In genomic region chr15:82960786-82961561, GRCm38 (mm10) we compare ENCODE assay signal across 9 mouse cellular contexts. TPM values are rescaled to one million over a fixed set of nuclear protein-coding genes. Genes with fewer than 3 reads are reported as not detected.
DNase-seq lines count a peak whose midpoint lies in the region; ATAC-seq lines count a peak whose summit lies in the region.
"Had no signal": no experiment of that assay in that cellular context is flagged by ENCODE, and none has a peak within 500 bp of the region (broad histone marks: within the 10 kb centered on the region; RNA-seq: fewer than 3 reads in every experiment).

No protein-coding gene starts in this region.

- H3K4me3 ChIP-seq in lung, embryonic 15.5 days: peak overlapping the region; percentile 18
- peak overlapping the region; percentile 65 for H3K4me3 ChIP-seq in limb, embryonic 12.5 days (replicated peaks)
- peak overlapping the region; percentile 17 for H3K4me3 ChIP-seq in stomach, embryonic 16.5 days (replicated peaks; ENCODE audit: low read length)

- peaks cover 50% of the 10 kb centered on the region for H3K4me1 ChIP-seq in lung, embryonic 15.5 days
- peaks cover 74% of the 10 kb centered on the region for H3K4me1 ChIP-seq in limb, embryonic 12.5 days (replicated peaks)
- peaks cover 41% of the 10 kb centered on the region for H3K4me1 ChIP-seq in stomach, embryonic 16.5 days (ENCODE audit: control insufficient read depth, insufficient read depth, low read length)

- H3K9me3 ChIP-seq in lung, embryonic 15.5 days: no peaks in the 10 kb centered on the region
- H3K9me3 ChIP-seq in limb, embryonic 12.5 days: no peaks in the 10 kb centered on the region
- H3K9me3 ChIP-seq in stomach, embryonic 16.5 days (replicated peaks; ENCODE audit: control insufficient read depth, low read length): no peaks in the 10 kb centered on the region

- DNase-seq in adrenal gland, postnatal 36 days: peak; percentile 38
- DNase-seq in adrenal gland, adult 8-10 months: no peak
- no peak for DNase-seq in lung, postnatal 4 days
- no peak for DNase-seq in layer of hippocampus, postnatal 10 days (ENCODE audit: low spot score in 2 of 2)
- DNase-seq in spleen, postnatal 4 days (ENCODE audit: low spot score in 2 of 2): no peak
- DNase-seq: adrenal gland, adult 2 months had no signal

- no peak for ATAC-seq in lung, embryonic 15.5 days (ENCODE audit: borderline replicate concordance, extremely low read depth, low FRiP score, low TSS enrichment)
- no peak for ATAC-seq in limb, embryonic 12.5 days (ENCODE audit: insufficient number of reproducible peaks, insufficient read depth, low FRiP score, low TSS enrichment, low read depth)
- no peak for ATAC-seq in stomach, embryonic 16.5 days (ENCODE audit: insufficient read depth, low FRiP score)

- H3K4me2 ChIP-seq in lung, embryonic 15.5 days: peak overlapping the region; percentile 48
- H3K4me2 ChIP-seq in limb, embryonic 12.5 days: peak overlapping the region; percentile 77
- H3K4me2 ChIP-seq in stomach, embryonic 16.5 days (ENCODE audit: low read depth, low read length): peak overlapping the region; percentile 49

- H3K36me3 ChIP-seq in lung, embryonic 15.5 days: no peaks in the 10 kb centered on the region
- H3K36me3 ChIP-seq in limb, embryonic 12.5 days: no peaks in the 10 kb centered on the region
- H3K36me3 ChIP-seq in stomach, embryonic 16.5 days (ENCODE audit: control insufficient read depth, insufficient read depth, low read length): no peaks in the 10 kb centered on the region

- H3K9ac ChIP-seq in lung, embryonic 15.5 days: 0 out of 2 replicates have a peak overlapping the region, but pooled peaks have one; percentile 5
- peak overlapping the region; percentile 45 for H3K9ac ChIP-seq in limb, embryonic 12.5 days (replicated peaks)
- H3K9ac ChIP-seq in stomach, embryonic 16.5 days (ENCODE audit: low read length): peak overlapping the region; percentile 57; the same call in 1 of the 2 replicates

- H3K27me3 ChIP-seq in lung, embryonic 15.5 days: peaks cover 42% of the 10 kb centered on the region
- peaks cover 62% of the 10 kb centered on the region for H3K27me3 ChIP-seq in limb, embryonic 12.5 days
- peaks cover 10% of the 10 kb centered on the region for H3K27me3 ChIP-seq in stomach, embryonic 16.5 days (ENCODE audit: control insufficient read depth, insufficient read depth, low read length)

- no peak overlapping the region for H3K27ac ChIP-seq in lung, embryonic 15.5 days
- H3K27ac ChIP-seq in limb, embryonic 12.5 days: no peak overlapping the region
- no peak overlapping the region for H3K27ac ChIP-seq in stomach, embryonic 16.5 days (ENCODE audit: low read length)

- WGBS in lung, embryonic 15.5 days: 8% methylated on average over 26 of the region's 26 CpGs
- WGBS in limb, embryonic 12.5 days: 2% methylated on average over 26 of the region's 26 CpGs
- WGBS in stomach, embryonic 16.5 days: 9% methylated on average over 24 of the region's 26 CpGs

RNA-seq across cellular contexts. Expression of gene Tcf20, which starts 26.7 kb away (rescaled TPM):
- total RNA-seq in adrenal gland, postnatal 36 days (2021): 100 to 1,000 TPM in 1 of 2 experiments, 10 to 100 TPM in 1; 94.4 to 104 TPM
- total RNA-seq in adrenal gland, adult 8-10 months (2022): 100 to 1,000 TPM; 102 to 109 (median 106) TPM
- polyA plus RNA-seq in lung, embryonic 15.5 days (2015; fragmentation: Nextera tagmentation; extraction: Ambion mirVana): 7.2 TPM in 2 replicates
- polyA plus RNA-seq in limb, embryonic 12.5 days (2016; fragmentation: Nextera tagmentation; extraction: Ambion mirVana): 12.1 and 13.6 TPM in 2 replicates
- polyA plus RNA-seq in stomach, embryonic 16.5 days (2015; fragmentation: Nextera tagmentation; extraction: Ambion mirVana): 7.1 and 8.0 TPM in 2 replicates
- total RNA-seq in layer of hippocampus, postnatal 10 days (2021): 100 to 1,000 TPM; 139 to 153 TPM

Comparison
In these comparisons a context has a peak if more than half of its experiments do, and no peak if none do; other contexts are left out.
1. DNase-seq: peak in adrenal gland, postnatal 36 days (2 of 2); none in adrenal gland, adult 8-10 months (single experiment), lung, postnatal 4 days (0 of 2), layer of hippocampus, postnatal 10 days (0 of 2) and spleen, postnatal 4 days (0 of 2).
2. H3K9ac ChIP-seq: peak in every context shown above with its lines; median percentile 57 in stomach, embryonic 16.5 days; 45 in limb, embryonic 12.5 days; 5 in lung, embryonic 15.5 days.
3. Peak in every context shown above with its lines, with median percentiles within 50 percentile points of each other: H3K4me2 ChIP-seq and H3K4me3 ChIP-seq.